Mouse (Mus musculus) midbrain, embryonic 16.5 days (tissue): ENCODE results near the gene Lhb. TPM values are rescaled to one million over a fixed set of nuclear protein-coding genes. Genes with fewer than 3 reads are reported as not detected.
"Not testable (repeated sequence)": the region's sequence is repeated elsewhere in the genome, so short reads cannot be mapped to it uniquely, and the experiment has no call there.

Experiments used
- ATAC-seq: fragments of 200-750 bp; cut with Nextera tagmentation; 2 replicates; pipeline ENCODE4 v1.8.0; 2017; ENCODE audit warnings: moderate TSS enrichment
- H3K27ac ChIP-seq: fragments of 300-500 bp; sonication (generic); 2 replicates; pipeline ENCODE4 v1.5.1; 2014; ENCODE audit warnings: mild to moderate bottlenecking, low read length, mixed read lengths
- H3K27me3 ChIP-seq: fragments of 300-500 bp; sonication (generic); 2 replicates; pipeline ENCODE4 v1.6.1; 2014; ENCODE audit warnings: low read depth, low read length, mixed read lengths; ENCODE audit not compliant: control insufficient read depth, insufficient read depth
- H3K36me3 ChIP-seq: fragments of 300-500 bp; sonication (generic); 2 replicates; pipeline ENCODE4 v1.6.1; 2014; ENCODE audit warnings: mild to moderate bottlenecking, low read length, moderate library complexity, mixed read lengths; ENCODE audit not compliant: control insufficient read depth, insufficient read depth
- H3K4me1 ChIP-seq: fragments of 300-500 bp; sonication (generic); 2 replicates; pipeline ENCODE4 v1.6.1; 2014; ENCODE audit warnings: mild to moderate bottlenecking, low read length, mixed read lengths; ENCODE audit not compliant: control insufficient read depth, insufficient read depth
- H3K4me2 ChIP-seq: fragments of 300-500 bp; sonication (generic); 2 replicates; pipeline ENCODE4 v1.6.1; 2014; ENCODE audit warnings: mild to moderate bottlenecking, low read length, mixed read lengths
- H3K4me3 ChIP-seq: fragments of 300-500 bp; sonication (generic); 2 replicates; pipeline ENCODE4 v1.5.1; 2014; ENCODE audit warnings: low read depth, mild to moderate bottlenecking, low read length, moderate library complexity, mixed read lengths
- H3K9ac ChIP-seq: fragments of 300-500 bp; sonication (generic); 2 replicates; pipeline ENCODE4 v1.6.1; 2014; ENCODE audit warnings: low read depth, low read length, mixed read lengths
- H3K9me3 ChIP-seq: fragments of 300-500 bp; sonication (generic); replicated peaks from 2 replicates; pipeline ENCODE4 v1.6.1; 2014; ENCODE audit warnings: mild to moderate bottlenecking, low read length, mixed read lengths; ENCODE audit not compliant: control insufficient read depth, poor library complexity, severe bottlenecking
- WGBS: fragments of 180-500 bp; shearing (Covaris S2); extraction: QIAGEN DNeasy Blood & Tissue Kit; methylation state at CpG from one replicate; pipeline ENCODE4 v1.1.7; 2014; 5-methylcytosine and 5-hydroxymethylcytosine counted together
- polyA plus RNA-seq: library from polyadenylated mRNA; unstranded; fragments of >200 nt; fragmentation: Nextera tagmentation; extraction: Ambion mirVana; gene quantifications from 2 replicates; pipeline ENCODE4 v1.2.1, GENCODE M21; 2015

Gene Lhb
- 0.39 and 0.88 TPM in 2 replicates for polyA plus RNA-seq

GRCm38 (mm10) chr7:45420615-45420919, at the start of gene Lhb:
Gene Lhb (plus strand): TSS chr7:45420820.
- no peak for ATAC-seq
- Histone ChIP-seq H3K4me2 (no peak within 1 kb of the TSS), H3K9me3 (no peaks in the 10 kb centered on the region), H3K36me3 (peaks cover 40% of the 10 kb centered on the region), H3K27ac (no peak within 1 kb of the TSS), H3K4me3 (no peak within 1 kb of the TSS), H3K27me3 (peaks cover 53% of the 10 kb centered on the region), H3K4me1 (no peaks in the 10 kb centered on the region), H3K9ac (no peak within 1 kb of the TSS)
- 49% methylated on average over 6 of the region's 6 CpGs for WGBS

GRCm38 (mm10) chr7:45372371-45372770, 48.2 kb upstream of the Lhb start:
- Histone ChIP-seq H3K4me1 (peaks cover 18% of the 10 kb centered on the region), H3K27ac (no peak overlapping the region), H3K27me3 (peaks cover 3% of the 10 kb centered on the region; the same call in 1 of the 2 replicates), H3K9me3 (no peaks in the 10 kb centered on the region), H3K4me2 (no peak overlapping the region), H3K9ac (no peak overlapping the region), H3K4me3 (no peak overlapping the region), H3K36me3 (peaks cover 22% of the 10 kb centered on the region)
- ATAC-seq, result no peak
- WGBS, result 76% methylated on average over 5 of the region's 5 CpGs

GRCm38 (mm10) chr7:45374620-45375019, 46.0 kb upstream of the Lhb start:
- WGBS, result 90% methylated on average over 8 of the region's 8 CpGs
- Histone ChIP-seq H3K27ac (no peak overlapping the region), H3K9ac (no peak overlapping the region), H3K4me2 (no peak overlapping the region), H3K27me3 (no peaks in the 10 kb centered on the region), H3K4me3 (no peak overlapping the region), H3K4me1 (peaks cover 9% of the 10 kb centered on the region; the same call in 1 of the 2 replicates), H3K36me3 (peaks cover 40% of the 10 kb centered on the region), H3K9me3 (no peaks in the 10 kb centered on the region)
- no peak for ATAC-seq

GRCm38 (mm10) chr7:45376057-45376456, 44.6 kb upstream of the Lhb start:
- no peak overlapping the region for H3K9ac ChIP-seq
- no peak for ATAC-seq
- H3K4me1 ChIP-seq, result no peaks in the 10 kb centered on the region
- no peak overlapping the region for H3K4me3 ChIP-seq
- no peaks in the 10 kb centered on the region for H3K9me3 ChIP-seq
- no peaks in the 10 kb centered on the region for H3K27me3 ChIP-seq
- no peak overlapping the region for H3K4me2 ChIP-seq
- 94% methylated on average over 1 of the region's 1 CpGs for WGBS
- peaks cover 50% of the 10 kb centered on the region for H3K36me3 ChIP-seq
- H3K27ac ChIP-seq, result no peak overlapping the region

GRCm38 (mm10) chr7:45386077-45386476, 34.5 kb upstream of the Lhb start:
- no peaks in the 10 kb centered on the region for H3K4me1 ChIP-seq
- no peak overlapping the region for H3K27ac ChIP-seq
- no peak overlapping the region for H3K4me2 ChIP-seq
- no peak overlapping the region for H3K9ac ChIP-seq
- H3K9me3 ChIP-seq, result no peaks in the 10 kb centered on the region
- H3K4me3 ChIP-seq, result no peak overlapping the region
- no peaks in the 10 kb centered on the region for H3K27me3 ChIP-seq
- 93% methylated on average over 3 of the region's 3 CpGs for WGBS
- no peak for ATAC-seq
- H3K36me3 ChIP-seq, result peaks cover 66% of the 10 kb centered on the region

GRCm38 (mm10) chr7:45395129-45395541, 25.5 kb upstream of the Lhb start:
- Histone ChIP-seq H3K9me3 (no peaks in the 10 kb centered on the region), H3K27me3 (no peaks in the 10 kb centered on the region), H3K9ac (peak overlapping the region; percentile 69), H3K36me3 (peaks cover 11% of the 10 kb centered on the region), H3K4me1 (peaks cover 20% of the 10 kb centered on the region), H3K4me3 (peak overlapping the region; percentile 48), H3K4me2 (peak overlapping the region; percentile 92), H3K27ac (peak overlapping the region; percentile 91)
- peak; percentile 80 for ATAC-seq
- 0% methylated on average over 19 of the region's 20 CpGs for WGBS

GRCm38 (mm10) chr7:45395578-45396336, 24.9 kb upstream of the Lhb start, which contains the start of gene Snrnp70:
Gene Snrnp70 (minus strand): TSS chr7:45395742.
- Histone ChIP-seq H3K27ac (peak within 1 kb of the TSS; percentile 91), H3K36me3 (peaks cover 6% of the 10 kb centered on the region; the same call in 1 of the 2 replicates), H3K9me3 (no peaks in the 10 kb centered on the region), H3K27me3 (no peaks in the 10 kb centered on the region), H3K4me3 (peak within 1 kb of the TSS; percentile 48), H3K4me1 (peaks cover 20% of the 10 kb centered on the region), H3K4me2 (peak within 1 kb of the TSS; percentile 92), H3K9ac (peak within 1 kb of the TSS; percentile 69)
- WGBS, result under 1% methylated on average over 60 of the region's 60 CpGs
- peak; percentile 96 for ATAC-seq

- H3K36me3 ChIP-seq, H3K27me3 ChIP-seq, H3K9me3 ChIP-seq: not testable (repeated sequence)
- peak; percentile 23; the same call in 1 of the 2 replicates for ATAC-seq
- peak overlapping the region; percentile 62 for H3K4me2 ChIP-seq
- peaks cover 20% of the 10 kb centered on the region for H3K4me1 ChIP-seq
- 4% methylated on average over 3 of the region's 3 CpGs for WGBS
- H3K4me3 ChIP-seq, result peak overlapping the region; percentile 48
- peak overlapping the region; percentile 52; the same call in 1 of the 2 replicates for H3K9ac ChIP-seq
- H3K27ac ChIP-seq, result peak overlapping the region; percentile 88; the same call in 1 of the 2 replicates
Measured at GRCm38 (mm10) chr7:45396337-45396775, 24.3 kb upstream of the Lhb start.

GRCm38 (mm10) chr7:45396787-45397186, 23.8 kb upstream of the Lhb start:
- 75% methylated on average over 2 of the region's 2 CpGs for WGBS
- H3K4me1 ChIP-seq, result peaks cover 20% of the 10 kb centered on the region

More at GRCm38 (mm10) chr7:45396787-45397186, 23.8 kb upstream of the Lhb start:
- Histone ChIP-seq H3K27ac (no peak overlapping the region), H3K4me2 (no peak overlapping the region), H3K9ac (no peak overlapping the region), H3K27me3 (no peaks in the 10 kb centered on the region), H3K4me3 (no peak overlapping the region), H3K9me3 (no peaks in the 10 kb centered on the region), H3K36me3 (peaks cover 1% of the 10 kb centered on the region; the same call in 1 of the 2 replicates)
- no peak for ATAC-seq
